Mouse (Mus musculus): Measurements from ENCODE around the gene Fam53b. TPM values are rescaled to one million over a fixed set of nuclear protein-coding genes. Genes with fewer than 3 reads are reported as not detected.

The Fam53b gene
- total RNA-seq, 2 experiments from 2014 or later: 208 to 241 TPM

DNA sequence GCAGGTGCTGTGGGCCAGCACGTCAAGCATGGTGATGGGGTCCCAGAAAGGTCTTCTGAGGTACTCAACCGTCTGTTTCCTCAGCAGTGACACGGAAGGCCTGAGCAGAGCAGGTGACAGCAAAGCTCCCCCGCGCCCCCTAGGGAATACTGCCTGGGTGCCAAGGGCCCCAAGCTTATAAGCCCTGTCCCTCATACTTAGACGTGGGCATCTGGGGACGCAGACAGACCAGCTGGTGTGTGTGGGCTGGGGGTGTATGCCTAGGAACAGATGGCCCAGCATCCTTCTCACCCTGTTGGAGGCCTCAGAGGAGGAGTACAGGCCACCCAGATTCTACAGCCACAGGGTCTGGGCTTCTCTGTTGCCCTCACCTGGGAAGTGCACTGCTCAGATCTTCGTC is 93.1 kb downstream of the Fam53b start:
- no peak for ATAC-seq (replicated peaks; ENCODE audit: low FRiP score, poor library complexity, severe bottlenecking)

GRCm38 (mm10) chr7:132719570-132719969 is 94.1 kb downstream of the Fam53b start:
- ATAC-seq (replicated peaks; ENCODE audit: low FRiP score, poor library complexity, severe bottlenecking): no peak

DNA sequence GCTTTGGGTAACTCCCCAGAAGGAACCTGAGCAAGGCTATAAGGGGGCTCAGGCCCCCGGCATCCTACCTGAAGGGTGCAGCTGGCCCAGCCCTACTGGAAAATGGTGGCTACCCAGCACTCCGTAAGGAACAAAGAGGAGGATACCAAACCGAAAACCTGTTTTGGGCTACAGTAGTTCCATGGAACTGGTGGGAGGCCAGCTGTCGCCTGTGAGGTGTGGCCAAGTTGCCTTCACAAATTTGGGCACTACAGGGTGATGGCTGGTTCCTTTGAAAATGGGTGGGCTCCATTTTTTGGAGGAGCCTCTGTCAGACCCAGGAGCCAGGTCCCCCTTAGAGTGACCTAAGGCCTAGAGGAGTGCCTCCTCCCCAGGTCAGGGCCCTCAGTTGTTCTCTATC is 98.4 kb downstream of the Fam53b start:
- no peak for ATAC-seq (replicated peaks; ENCODE audit: low FRiP score, poor library complexity, severe bottlenecking)

DNA sequence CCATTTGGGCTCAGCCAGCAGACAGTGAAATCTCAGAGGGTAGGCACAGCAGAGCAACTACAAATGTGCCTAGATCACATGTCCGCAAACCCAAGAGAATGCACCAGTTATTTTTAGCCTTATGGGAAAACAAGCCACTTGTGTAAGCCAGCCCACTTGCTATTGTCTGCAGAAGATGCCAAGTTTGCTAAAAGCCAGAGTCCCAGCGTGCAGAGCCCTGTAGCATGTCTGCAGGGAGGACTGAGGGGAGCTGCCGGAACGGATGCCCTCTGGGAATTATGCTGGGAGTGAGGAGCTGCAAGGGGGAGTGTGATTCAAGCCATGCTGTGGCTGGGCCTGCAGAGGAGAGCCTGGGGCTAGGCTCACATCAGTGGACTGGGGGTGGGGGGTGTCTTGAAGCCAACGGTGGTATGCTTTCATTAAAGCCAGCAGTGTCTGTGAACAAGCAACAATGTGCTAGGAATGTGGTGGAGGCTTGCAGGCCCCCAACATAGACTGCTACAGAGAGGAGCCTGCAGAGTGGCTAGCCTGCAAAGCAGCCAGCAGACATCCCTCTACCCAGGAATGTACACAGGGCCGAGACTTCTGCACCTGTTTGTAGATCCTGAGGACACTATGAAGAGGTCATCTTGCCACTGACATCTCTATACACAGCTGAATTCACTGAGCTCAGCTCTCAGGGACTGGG is 99.3 kb downstream of the Fam53b start:
- ATAC-seq (replicated peaks; ENCODE audit: low FRiP score, poor library complexity, severe bottlenecking): no peak

DNA sequence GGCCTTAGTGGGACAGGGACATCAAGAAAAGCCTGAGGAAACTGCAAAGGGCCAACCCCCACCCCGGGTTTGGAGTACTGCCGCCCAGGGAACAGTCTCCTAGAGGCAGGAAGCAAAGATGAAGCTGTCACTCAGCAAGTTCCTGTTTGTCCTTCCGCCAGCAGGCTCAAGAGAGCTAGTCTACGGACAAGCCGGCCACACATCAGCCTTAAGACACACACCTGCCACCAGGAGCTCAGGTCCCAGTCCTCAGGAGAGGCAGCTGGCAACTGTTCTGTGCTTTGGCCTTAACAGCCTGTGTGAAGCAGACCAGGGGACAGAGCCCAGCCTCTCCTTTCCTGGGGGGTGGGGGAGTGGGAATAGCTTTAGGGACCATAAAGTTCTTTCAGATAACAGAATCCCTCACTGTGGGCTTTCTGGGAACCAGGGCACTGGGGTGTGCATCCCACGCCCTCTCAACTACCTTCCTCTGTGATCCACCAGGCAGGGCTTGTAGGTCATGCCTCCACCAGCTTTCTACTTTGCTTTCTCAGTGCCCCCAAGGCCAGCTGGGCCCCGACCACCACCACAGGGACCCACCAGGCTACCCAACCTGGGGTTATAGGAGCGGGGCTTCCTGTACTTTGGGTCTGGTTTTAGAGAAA is 100.1 kb downstream of the Fam53b start:
- ATAC-seq (replicated peaks; ENCODE audit: low FRiP score, poor library complexity, severe bottlenecking): no peak

GRCm38 (mm10) chr7:132712956-132713355 is 100.7 kb downstream of the Fam53b start:
- ATAC-seq (replicated peaks; ENCODE audit: low FRiP score, poor library complexity, severe bottlenecking): no peak

DNA sequence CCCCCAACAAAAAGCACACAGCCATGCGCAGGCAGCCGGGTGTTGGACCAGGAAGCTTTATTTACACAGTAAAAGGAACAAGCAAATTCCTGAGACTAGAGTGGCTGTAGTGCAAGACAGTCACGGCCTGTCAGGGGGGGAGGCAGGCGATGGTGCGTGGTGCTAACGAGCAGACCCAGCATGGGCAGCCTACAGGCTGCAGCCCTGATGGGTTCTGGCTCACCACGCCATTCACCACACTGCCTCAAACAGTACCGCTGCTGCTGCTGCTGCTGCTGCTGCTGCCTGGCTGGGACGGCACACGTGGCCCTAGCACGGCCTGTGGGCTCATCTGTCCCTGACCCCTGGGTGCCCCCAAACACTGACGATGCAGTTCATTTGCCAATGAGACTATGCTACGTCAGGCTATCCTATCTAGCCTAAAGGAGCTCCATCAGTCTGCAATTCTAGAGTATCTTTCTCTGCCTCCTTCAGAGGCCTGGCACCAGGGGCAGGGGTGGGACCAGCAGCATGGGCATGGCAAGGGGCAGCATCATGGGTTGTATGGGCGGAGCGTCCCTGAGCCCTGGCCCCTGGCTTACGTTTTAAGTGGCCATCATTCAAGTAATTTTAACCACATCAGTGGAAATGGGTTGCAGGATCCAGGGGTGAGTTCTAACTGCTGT is 101.5 kb downstream of the Fam53b start:
- 0 out of 2 replicates have a peak, but pooled peaks have one; percentile 5 for ATAC-seq (replicated peaks; ENCODE audit: low FRiP score, poor library complexity, severe bottlenecking)

- ATAC-seq (replicated peaks; ENCODE audit: low FRiP score, poor library complexity, severe bottlenecking): no peak
Measured at GRCm38 (mm10) chr7:132711579-132711978, 102.1 kb downstream of the Fam53b start.

DNA sequence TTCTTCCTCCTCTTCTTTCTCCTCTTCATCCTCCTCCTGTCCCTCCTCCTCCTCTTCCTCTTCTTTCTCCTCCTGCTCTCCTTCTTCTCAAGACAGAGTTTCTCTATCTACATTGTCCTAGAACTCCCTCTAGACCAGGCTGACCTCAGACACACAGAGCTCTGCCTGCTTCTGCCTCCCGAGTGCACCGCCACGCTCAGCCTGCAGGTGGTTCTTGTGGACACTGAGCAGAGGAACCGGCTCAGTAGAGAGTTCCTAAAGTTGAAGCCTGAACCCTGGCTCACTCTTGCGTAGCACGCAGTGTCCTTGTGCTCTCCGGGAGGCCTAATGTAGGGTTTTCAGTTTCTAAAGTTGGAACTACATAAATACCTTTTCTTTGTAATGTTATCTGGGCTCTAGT is 108.6 kb downstream of the Fam53b start:
- peak; percentile 56 for ATAC-seq (replicated peaks; ENCODE audit: low FRiP score, poor library complexity, severe bottlenecking)

- no peak for ATAC-seq (replicated peaks; ENCODE audit: low FRiP score, poor library complexity, severe bottlenecking)
Measured at GRCm38 (mm10) chr7:132704310-132704875, 109.3 kb downstream of the Fam53b start.

GRCm38 (mm10) chr7:132703515-132704309 is 110.0 kb downstream of the Fam53b start:
- ATAC-seq (replicated peaks; ENCODE audit: low FRiP score, poor library complexity, severe bottlenecking): no peak

- ATAC-seq (replicated peaks; ENCODE audit: low FRiP score, poor library complexity, severe bottlenecking): no peak
Measured at GRCm38 (mm10) chr7:132702492-132703070, 111.1 kb downstream of the Fam53b start.

GRCm38 (mm10) chr7:132702024-132702423 is 111.7 kb downstream of the Fam53b start:
- no peak for ATAC-seq (replicated peaks; ENCODE audit: low FRiP score, poor library complexity, severe bottlenecking)

DNA sequence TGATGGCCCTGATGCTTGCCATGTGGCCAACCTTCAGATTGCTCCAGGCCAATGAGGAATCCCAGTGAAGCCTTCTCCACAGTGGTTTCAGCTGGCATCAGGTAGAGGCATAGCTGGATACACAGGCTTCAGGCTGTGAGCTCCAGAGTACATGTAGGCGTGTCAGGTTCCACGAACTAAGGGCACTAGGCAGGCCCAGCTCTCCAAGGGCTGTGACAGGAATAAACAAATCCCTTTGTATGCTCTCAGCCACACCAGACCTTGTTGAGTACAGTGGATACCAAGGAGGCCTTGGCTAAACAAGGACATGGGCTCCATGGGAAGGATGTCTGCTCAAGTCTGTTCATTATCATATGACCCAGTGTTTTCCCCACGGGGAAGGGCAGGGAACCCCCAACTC is 112.3 kb downstream of the Fam53b start:
- ATAC-seq (replicated peaks; ENCODE audit: low FRiP score, poor library complexity, severe bottlenecking): no peak

DNA sequence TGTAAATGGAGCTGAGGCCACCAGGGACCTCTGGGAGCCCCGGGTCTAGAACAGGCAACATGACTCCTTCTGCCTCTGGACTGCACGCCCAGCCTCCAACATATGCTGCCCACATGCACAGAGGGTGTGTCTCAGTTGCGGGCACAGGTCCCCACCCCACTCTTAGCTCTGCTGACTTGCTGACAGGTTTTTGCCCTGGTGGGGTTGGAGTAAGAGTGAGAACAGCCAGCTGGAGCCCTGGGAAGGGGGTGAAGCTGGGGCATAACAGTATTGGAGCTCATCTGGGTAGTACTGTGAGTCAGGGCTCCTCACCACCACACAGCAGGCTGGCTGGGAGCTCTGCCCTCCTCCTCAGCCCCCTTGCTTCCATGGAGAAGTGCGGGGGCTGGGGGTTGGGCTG is 113.6 kb downstream of the Fam53b start:
- no peak for ATAC-seq (replicated peaks; ENCODE audit: low FRiP score, poor library complexity, severe bottlenecking)

DNA sequence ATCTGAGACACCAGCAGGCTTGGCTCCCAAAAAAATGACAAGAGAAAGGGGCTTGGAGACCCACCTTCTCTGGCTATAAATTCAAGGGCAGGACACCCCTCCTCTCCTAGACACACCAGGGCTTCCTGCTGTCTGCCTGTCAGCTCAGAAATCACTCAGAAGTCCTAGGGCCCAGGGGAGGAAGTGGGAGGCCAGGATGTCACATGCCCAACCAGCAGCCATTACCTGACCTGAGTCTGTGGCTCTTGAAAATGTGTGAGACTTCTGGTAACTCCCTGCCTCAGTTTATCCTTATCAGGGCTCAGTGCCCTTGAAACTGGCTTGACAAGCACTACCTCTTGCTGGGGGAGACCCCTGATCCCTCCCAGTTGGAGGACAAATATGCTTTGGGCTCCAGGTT is 114.0 kb downstream of the Fam53b start:
- ATAC-seq (replicated peaks; ENCODE audit: low FRiP score, poor library complexity, severe bottlenecking): no peak

DNA sequence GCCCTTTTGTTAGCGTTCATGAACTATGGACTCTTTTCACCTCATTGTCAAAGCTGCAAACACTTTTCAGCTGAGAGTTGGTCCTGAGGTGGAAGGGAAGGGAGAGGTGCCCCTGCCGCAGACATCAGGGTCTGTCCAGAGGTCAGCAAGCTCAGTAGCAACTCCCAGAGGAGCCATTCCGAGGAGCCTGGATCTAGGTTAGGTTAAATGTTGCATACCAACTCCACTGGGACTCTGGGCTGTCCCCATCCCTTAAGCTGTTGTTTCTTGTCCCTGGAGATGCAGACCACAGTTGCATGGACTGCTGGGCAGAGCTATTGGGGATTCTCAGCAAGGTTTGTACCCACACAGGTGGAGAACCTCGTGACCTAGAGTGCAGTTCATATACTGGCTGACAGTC is 114.5 kb downstream of the Fam53b start:
- ATAC-seq (replicated peaks; ENCODE audit: low FRiP score, poor library complexity, severe bottlenecking): no peak

- no peak for ATAC-seq (replicated peaks; ENCODE audit: low FRiP score, poor library complexity, severe bottlenecking)
Measured at GRCm38 (mm10) chr7:132698737-132699136, 114.9 kb downstream of the Fam53b start.

DNA sequence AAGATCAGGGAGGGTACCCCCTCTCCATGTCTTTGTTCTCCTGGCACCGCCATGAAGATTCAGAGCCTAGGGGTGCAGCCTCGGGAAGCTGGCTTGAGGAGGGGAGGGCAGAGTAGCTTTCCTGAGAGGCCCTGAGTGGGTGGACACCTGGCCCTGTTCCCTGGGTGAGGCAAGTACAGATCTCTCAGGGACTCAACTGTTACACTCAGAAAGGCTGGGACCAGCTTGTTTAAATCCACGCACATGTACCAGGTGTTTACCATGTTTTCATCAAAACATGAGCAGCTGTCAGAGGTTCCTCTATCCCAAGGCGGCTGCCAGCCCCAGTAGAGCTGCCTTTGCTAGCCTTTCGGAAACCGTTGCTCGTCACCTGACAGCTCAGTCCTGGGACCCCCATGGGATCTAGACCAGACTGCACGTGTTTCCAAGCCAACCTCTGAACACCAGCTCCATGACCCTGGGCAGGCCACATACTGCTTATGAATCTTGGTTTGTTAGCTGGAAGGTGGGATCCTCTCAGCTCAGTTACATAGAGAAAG is 116.4 kb downstream of the Fam53b start:
- ATAC-seq (replicated peaks; ENCODE audit: low FRiP score, poor library complexity, severe bottlenecking): no peak
